Mouse (Mus musculus): ENCODE measurements around the gene Rad9b. TPM values are rescaled to one million over a fixed set of nuclear protein-coding genes. Genes with fewer than 3 reads are reported as not detected.
A peak's percentile ranks its signal among the peaks of the same experiment; 100 is the strongest.

The Rad9b gene
- polyA plus RNA-seq, 1 experiment, result 0.25 TPM

GRCm38 (mm10) chr5:122317329-122318045 lies 36.5 kb downstream of the Rad9b start:
- TF ChIP-seq GATA1 (IDR thresholded peaks at IDR 0.05; ENCODE audit: borderline replicate concordance, low read length), result no peak
- TF ChIP-seq FLI1 (IDR thresholded peaks at IDR 0.05; ENCODE audit: low read length), result no peak
- no peaks in the 10 kb centered on the region for H3K9me3 ChIP-seq
- peaks cover 87% of the 10 kb centered on the region for H3K36me3 ChIP-seq (replicated peaks; ENCODE audit: low read length)
- no peak overlapping the region for H3K4me3 ChIP-seq (replicated peaks)
- peaks cover 61% of the 10 kb centered on the region for H3K4me1 ChIP-seq
- no peaks in the 10 kb centered on the region for H3K27me3 ChIP-seq (replicated peaks)

- Histone ChIP-seq H3K27me3 (replicated peaks) (no peaks in the 10 kb centered on the region), H3K4me3 (replicated peaks) (peak overlapping the region; percentile 91), H3K36me3 (replicated peaks; ENCODE audit: low read length) (peaks cover 85% of the 10 kb centered on the region), H3K4me1 (peaks cover 79% of the 10 kb centered on the region), H3K9me3 (no peaks in the 10 kb centered on the region)
- TF ChIP-seq FLI1 (IDR thresholded peaks at IDR 0.05; ENCODE audit: low read length) (no peak), GATA1 (IDR thresholded peaks at IDR 0.05; ENCODE audit: borderline replicate concordance, low read length) (no peak)
Observed at GRCm38 (mm10) chr5:122314966-122315667, 38.9 kb downstream of the Rad9b start.

GRCm38 (mm10) chr5:122312942-122313684 lies 40.9 kb downstream of the Rad9b start:
- Histone ChIP-seq H3K4me1 (peaks cover 77% of the 10 kb centered on the region), H3K4me3 (replicated peaks) (no peak overlapping the region), H3K36me3 (replicated peaks; ENCODE audit: low read length) (peaks cover 84% of the 10 kb centered on the region), H3K27me3 (replicated peaks) (no peaks in the 10 kb centered on the region), H3K9me3 (no peaks in the 10 kb centered on the region)
- TF ChIP-seq FLI1 (IDR thresholded peaks at IDR 0.05; ENCODE audit: low read length) (no peak), GATA1 (IDR thresholded peaks at IDR 0.05; ENCODE audit: borderline replicate concordance, low read length) (no peak)

- no peaks in the 10 kb centered on the region for H3K27me3 ChIP-seq (replicated peaks)
- no peaks in the 10 kb centered on the region for H3K9me3 ChIP-seq
- H3K36me3 ChIP-seq (replicated peaks; ENCODE audit: low read length), result peaks cover 84% of the 10 kb centered on the region
- TF ChIP-seq GATA1 (IDR thresholded peaks at IDR 0.05; ENCODE audit: borderline replicate concordance, low read length), result no peak
- TF ChIP-seq FLI1 (IDR thresholded peaks at IDR 0.05; ENCODE audit: low read length), result no peak
- peaks cover 77% of the 10 kb centered on the region for H3K4me1 ChIP-seq
- H3K4me3 ChIP-seq (replicated peaks), result no peak overlapping the region
Observed at GRCm38 (mm10) chr5:122312346-122312745, 41.7 kb downstream of the Rad9b start.

GRCm38 (mm10) chr5:122311692-122312091 lies 42.3 kb downstream of the Rad9b start:
- Histone ChIP-seq H3K9me3 (no peaks in the 10 kb centered on the region), H3K4me3 (replicated peaks) (no peak overlapping the region), H3K27me3 (replicated peaks) (no peaks in the 10 kb centered on the region), H3K36me3 (replicated peaks; ENCODE audit: low read length) (peaks cover 84% of the 10 kb centered on the region), H3K4me1 (peaks cover 77% of the 10 kb centered on the region)
- TF ChIP-seq GATA1 (IDR thresholded peaks at IDR 0.05; ENCODE audit: borderline replicate concordance, low read length) (no peak), FLI1 (IDR thresholded peaks at IDR 0.05; ENCODE audit: low read length) (no peak)

- peaks cover 73% of the 10 kb centered on the region for H3K4me1 ChIP-seq
- TF ChIP-seq GATA1 (IDR thresholded peaks at IDR 0.05; ENCODE audit: borderline replicate concordance, low read length), result no peak
- TF ChIP-seq FLI1 (IDR thresholded peaks at IDR 0.05; ENCODE audit: low read length), result no peak
- H3K36me3 ChIP-seq (replicated peaks; ENCODE audit: low read length), result peaks cover 80% of the 10 kb centered on the region
- no peaks in the 10 kb centered on the region for H3K27me3 ChIP-seq (replicated peaks)
- no peak overlapping the region for H3K4me3 ChIP-seq (replicated peaks)
- no peaks in the 10 kb centered on the region for H3K9me3 ChIP-seq
Observed at GRCm38 (mm10) chr5:122310699-122311098, 43.3 kb downstream of the Rad9b start.

- peaks cover 54% of the 10 kb centered on the region for H3K36me3 ChIP-seq (replicated peaks; ENCODE audit: low read length)
- no peaks in the 10 kb centered on the region for H3K9me3 ChIP-seq
- no peak overlapping the region for H3K4me3 ChIP-seq (replicated peaks)
- TF ChIP-seq GATA1 (IDR thresholded peaks at IDR 0.05; ENCODE audit: borderline replicate concordance, low read length), result no peak
- no peaks in the 10 kb centered on the region for H3K27me3 ChIP-seq (replicated peaks)
- peaks cover 73% of the 10 kb centered on the region for H3K4me1 ChIP-seq
Observed at GRCm38 (mm10) chr5:122306536-122306935, 47.5 kb downstream of the Rad9b start.

- peaks cover 47% of the 10 kb centered on the region for H3K36me3 ChIP-seq (replicated peaks; ENCODE audit: low read length)
- H3K27me3 ChIP-seq (replicated peaks), result no peaks in the 10 kb centered on the region
- no peak overlapping the region for H3K4me3 ChIP-seq (replicated peaks)
- no peak for TF ChIP-seq FLI1 (IDR thresholded peaks at IDR 0.05; ENCODE audit: low read length)
- no peak for TF ChIP-seq GATA1 (IDR thresholded peaks at IDR 0.05; ENCODE audit: borderline replicate concordance, low read length)
- H3K4me1 ChIP-seq, result peaks cover 66% of the 10 kb centered on the region
- no peaks in the 10 kb centered on the region for H3K9me3 ChIP-seq
Observed at GRCm38 (mm10) chr5:122305472-122305871, 48.6 kb downstream of the Rad9b start.

GRCm38 (mm10) chr5:122304541-122304940 lies 49.5 kb downstream of the Rad9b start:
- H3K4me3 ChIP-seq (replicated peaks), result no peak overlapping the region
- peaks cover 51% of the 10 kb centered on the region for H3K36me3 ChIP-seq (replicated peaks; ENCODE audit: low read length)
- H3K4me1 ChIP-seq, result peaks cover 73% of the 10 kb centered on the region

More at GRCm38 (mm10) chr5:122304541-122304940, 49.5 kb downstream of the Rad9b start:
- H3K27me3 ChIP-seq (replicated peaks), result no peaks in the 10 kb centered on the region
- no peaks in the 10 kb centered on the region for H3K9me3 ChIP-seq
- TF ChIP-seq GATA1 (IDR thresholded peaks at IDR 0.05; ENCODE audit: borderline replicate concordance, low read length) (no peak), FLI1 (IDR thresholded peaks at IDR 0.05; ENCODE audit: low read length) (no peak)

All from megakaryocyte, embryonic 14.5 days (primary cell).